Comparison of ENCODE assay signal across 26 mouse cellular contexts in the genomic region with DNA sequence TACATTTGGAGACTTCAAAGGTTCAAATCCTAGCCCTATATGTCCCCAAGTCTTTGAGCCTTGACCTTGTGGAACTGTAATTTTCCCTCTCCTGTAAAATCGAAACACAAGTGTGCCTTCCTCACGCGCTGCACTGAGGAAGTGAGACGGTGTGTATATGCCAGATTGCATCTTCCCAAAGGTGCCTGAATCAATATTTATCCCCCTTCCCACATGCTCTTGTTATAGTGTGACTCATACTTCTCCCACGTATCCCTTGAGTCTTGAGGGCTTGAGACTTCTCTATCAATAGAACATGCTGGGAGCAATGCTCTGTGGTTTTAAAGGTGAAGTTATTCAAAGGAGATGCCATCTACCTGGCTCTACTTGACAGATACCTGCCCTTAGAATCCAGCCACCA.
"Had no signal": no experiment of that assay in that cellular context is flagged by ENCODE, and none has a peak within 500 bp of the region (broad histone marks: within the 10 kb centered on the region; RNA-seq: fewer than 3 reads in every experiment).

No protein-coding gene starts in this region.

- H3K9ac ChIP-seq: heart, embryonic 12.5 days; hindbrain, embryonic 12.5 days; hindbrain, embryonic 14.5 days; intestine, embryonic 15.5 days; limb, embryonic 12.5 days; liver, embryonic 13.5 days had no signal

- H3K4me1 ChIP-seq: liver, embryonic 13.5 days had no signal

- H3K27me3 ChIP-seq: heart, embryonic 12.5 days; hindbrain, embryonic 12.5 days; intestine, embryonic 15.5 days; limb, embryonic 12.5 days; liver, embryonic 13.5 days had no signal

- H3K4me3 ChIP-seq: heart, embryonic 10.5 days; heart, embryonic 12.5 days; hindbrain, embryonic 10.5 days; hindbrain, embryonic 12.5 days; intestine, embryonic 15.5 days; layer of hippocampus, adult 2 months; left cerebral cortex, adult 2 months; limb, embryonic 10.5 days; limb, embryonic 12.5 days; liver, embryonic 13.5 days had no signal

- H3K36me3 ChIP-seq: heart, embryonic 10.5 days; hindbrain, embryonic 10.5 days; hindbrain, embryonic 12.5 days; intestine, embryonic 15.5 days; limb, embryonic 10.5 days; limb, embryonic 12.5 days; liver, embryonic 13.5 days had no signal

- DNase-seq: gastrocnemius, postnatal 14 days; gastrocnemius, postnatal 36 days; heart, adult 18-20 months; heart, postnatal 10 days; heart, postnatal 4 days; kidney, adult 18-20 months; kidney, adult 8-10 months; kidney, postnatal 10 days; kidney, postnatal 25 days; kidney, postnatal 4 days; liver; liver, embryonic 13.5 days had no signal

- H3K27ac ChIP-seq: heart, embryonic 10.5 days; hindbrain, embryonic 10.5 days; hindbrain, embryonic 12.5 days; hindbrain, embryonic 14.5 days; intestine, embryonic 15.5 days; layer of hippocampus, adult 2 months; left cerebral cortex, adult 2 months; limb, embryonic 10.5 days; limb, embryonic 12.5 days; liver, embryonic 13.5 days had no signal

- ATAC-seq: hindbrain, embryonic 16.5 days; inflammation-experienced regulatory T-cells, adult 6 months; intestine, embryonic 15.5 days; intestine, postnatal 0 days had no signal

- H3K4me2 ChIP-seq: heart, embryonic 12.5 days; hindbrain, embryonic 12.5 days; hindbrain, embryonic 14.5 days; intestine, embryonic 15.5 days; limb, embryonic 12.5 days; liver, embryonic 11.5 days; liver, embryonic 13.5 days had no signal

- H3K9me3 ChIP-seq: heart, embryonic 10.5 days; heart, embryonic 12.5 days; hindbrain, embryonic 10.5 days; hindbrain, embryonic 12.5 days; intestine, embryonic 15.5 days; limb, embryonic 10.5 days; limb, embryonic 12.5 days; liver, embryonic 13.5 days had no signal
